Mouse (Mus musculus) stomach, postnatal 0 days (tissue): ENCODE measurements around the gene Rab7b. TPM values are rescaled to one million over a fixed set of nuclear protein-coding genes. Genes with fewer than 3 reads are reported as not detected.

Source experiments
- ATAC-seq: fragments of 200-750 bp; cut with Nextera tagmentation; 2 replicates; pipeline ENCODE4 v1.8.0; 2017; ENCODE audit not compliant: low FRiP score, low TSS enrichment
- DNase-seq: peaks from one replicate; pipeline ENCODE4 v3.0.0-alpha.2; 2016; ENCODE audit warnings: low spot score
- H3K27ac ChIP-seq: fragments of 300-500 bp; sonication (generic); replicated peaks from 2 replicates; pipeline ENCODE4 v1.5.1; 2014; ENCODE audit warnings: mild to moderate bottlenecking, control low read depth
- H3K27me3 ChIP-seq: fragments of 300-500 bp; sonication (generic); 2 replicates; pipeline ENCODE4 v1.6.1; 2014; ENCODE audit warnings: low read length; ENCODE audit not compliant: control insufficient read depth, insufficient read depth
- H3K36me3 ChIP-seq: fragments of 300-500 bp; sonication (generic); 2 replicates; pipeline ENCODE4 v1.6.1; 2014; ENCODE audit warnings: low read length, mixed read lengths; ENCODE audit not compliant: control insufficient read depth, insufficient read depth
- H3K4me1 ChIP-seq: fragments of 300-500 bp; sonication (generic); replicated peaks from 2 replicates; pipeline ENCODE4 v1.6.1; 2014; ENCODE audit warnings: antibody characterized with exemption; ENCODE audit not compliant: control insufficient read depth, insufficient read depth
- H3K4me2 ChIP-seq: fragments of 300-500 bp; sonication (generic); replicated peaks from 2 replicates; pipeline ENCODE4 v1.6.1; 2014; ENCODE audit warnings: low read depth, mild to moderate bottlenecking, control low read depth, moderate library complexity
- H3K4me3 ChIP-seq: fragments of 300-500 bp; sonication (generic); 2 replicates; pipeline ENCODE4 v1.5.1; 2014; ENCODE audit warnings: low read depth, low read length, control low read depth
- H3K9ac ChIP-seq: fragments of 300-500 bp; sonication (generic); 2 replicates; pipeline ENCODE4 v1.6.1; 2014; ENCODE audit warnings: mild to moderate bottlenecking, low read length, control low read depth, mixed read lengths
- H3K9me3 ChIP-seq: fragments of 300-500 bp; sonication (generic); 2 replicates; pipeline ENCODE4 v1.6.1; 2016; ENCODE audit warnings: low read length; ENCODE audit not compliant: control insufficient read depth
- CTCF ChIP-seq: IDR thresholded peaks from 2 replicates; pipeline ENCODE4 v1.5.1; 2016; ENCODE audit warnings: antibody characterized with exemption, low read depth, mild to moderate bottlenecking, moderate library complexity
- EP300 ChIP-seq: optimal IDR thresholded peaks from 2 replicates; pipeline ENCODE3; 2016; ENCODE audit warnings: antibody characterized with exemption
- WGBS: fragments of 180-500 bp; shearing (Covaris S2); extraction: QIAGEN DNeasy Blood & Tissue Kit; methylation state at CpG from one replicate; pipeline ENCODE4 v1.1.7; 2014; 5-methylcytosine and 5-hydroxymethylcytosine counted together
- polyA plus RNA-seq: library from polyadenylated mRNA; unstranded; fragments of >200 nt; fragmentation: Nextera tagmentation; extraction: Ambion mirVana; gene quantifications from 2 replicates; pipeline ENCODE4 v1.2.1, GENCODE M21; 2015

The Rab7b gene
- polyA plus RNA-seq, 1 experiment from 2014 or later, result 13.5 TPM

DNA sequence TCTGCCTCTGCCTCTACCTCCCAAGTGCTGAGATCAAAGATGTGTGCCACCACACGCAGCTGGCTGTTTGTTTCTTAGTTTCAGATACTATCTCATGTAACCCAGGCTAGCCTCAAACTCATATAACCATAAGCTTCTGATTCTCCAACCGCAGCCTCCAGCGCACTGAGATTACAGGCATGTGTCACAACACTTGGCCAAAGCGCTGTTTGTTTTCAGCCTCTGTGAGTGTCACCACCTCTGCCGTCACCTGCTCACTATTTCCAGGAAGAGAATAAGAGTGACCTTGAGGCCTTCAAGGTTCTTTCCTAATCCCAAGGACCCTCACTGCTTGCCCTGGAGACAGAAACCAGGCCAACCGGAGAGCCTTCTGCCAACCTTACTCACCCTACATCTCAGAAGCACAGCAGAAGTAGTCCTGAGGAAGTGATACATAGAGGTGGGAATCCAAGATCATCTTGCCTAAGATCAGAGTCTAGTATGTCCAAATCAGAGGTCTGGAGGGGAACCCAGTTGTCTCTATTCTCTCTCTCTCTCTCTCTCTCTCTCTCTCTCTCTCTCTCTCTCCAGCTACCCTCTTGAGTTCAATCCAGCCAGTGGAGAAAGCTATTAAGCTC is 46.3 kb downstream of the Rab7b start:
- no peak overlapping the region for H3K9ac ChIP-seq
- H3K27me3 ChIP-seq, result no peaks in the 10 kb centered on the region
- TF ChIP-seq EP300, result no peak
- no peak for TF ChIP-seq CTCF
- peaks cover 7% of the 10 kb centered on the region for H3K4me1 ChIP-seq
- H3K27ac ChIP-seq, result no peak overlapping the region
- no peak overlapping the region for H3K4me2 ChIP-seq
- no peaks in the 10 kb centered on the region for H3K36me3 ChIP-seq
- H3K4me3 ChIP-seq, result no peak overlapping the region
- no peak for ATAC-seq
- no peak for DNase-seq
- H3K9me3 ChIP-seq, result no peaks in the 10 kb centered on the region
- WGBS, result 87% methylated on average over 6 of the region's 6 CpGs

DNA sequence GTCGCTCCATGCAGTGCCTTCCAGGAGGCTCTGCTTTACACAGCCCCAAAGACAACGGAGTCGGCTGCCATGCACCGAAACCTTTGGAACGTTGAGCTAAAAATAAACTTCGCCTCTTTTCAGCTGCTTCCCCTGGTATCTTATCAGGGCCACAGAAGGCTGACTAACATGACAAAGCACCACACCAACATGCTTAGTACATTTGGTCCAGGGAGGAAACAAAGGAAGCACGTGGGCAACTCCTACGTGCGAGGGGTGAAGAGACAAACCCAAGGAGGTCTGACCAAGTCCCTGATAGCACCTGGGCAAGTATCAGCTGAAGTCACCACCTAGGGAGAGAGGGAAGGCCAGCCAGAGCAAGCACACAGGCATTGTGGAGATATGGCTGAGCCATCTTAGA is 48.0 kb downstream of the Rab7b start:
- Histone ChIP-seq H3K9me3 (no peaks in the 10 kb centered on the region), H3K4me1 (peaks cover 7% of the 10 kb centered on the region), H3K27ac (no peak overlapping the region), H3K4me2 (no peak overlapping the region), H3K9ac (no peak overlapping the region), H3K4me3 (no peak overlapping the region), H3K27me3 (no peaks in the 10 kb centered on the region), H3K36me3 (no peaks in the 10 kb centered on the region)
- DNase-seq (peak; percentile 60), ATAC-seq (peak; percentile 72)
- TF ChIP-seq CTCF, result no peak
- TF ChIP-seq EP300, result no peak
- WGBS, result 57% methylated on average over 9 of the region's 9 CpGs

DNA sequence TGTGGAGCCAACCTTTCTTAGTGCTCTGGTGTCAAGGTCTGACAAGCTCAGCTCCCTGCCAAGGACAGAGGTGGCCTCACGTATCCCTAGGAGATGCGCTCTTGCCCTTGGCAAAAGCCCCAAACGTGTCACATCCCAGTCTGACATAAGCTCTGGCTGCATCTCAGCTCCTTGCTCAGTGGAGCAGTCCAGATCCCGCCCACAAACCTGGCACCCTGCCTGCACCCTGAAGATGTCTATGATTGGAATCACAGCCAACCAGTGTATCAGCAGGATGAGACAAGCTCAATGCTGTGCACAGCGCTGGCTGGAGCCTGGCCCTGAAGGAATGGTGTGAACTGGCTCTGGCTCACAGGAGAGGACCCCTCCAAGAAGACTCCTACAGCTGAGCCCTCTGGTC is 48.8 kb downstream of the Rab7b start:
- Histone ChIP-seq H3K4me3 (no peak overlapping the region), H3K27me3 (no peaks in the 10 kb centered on the region), H3K4me2 (no peak overlapping the region), H3K9ac (no peak overlapping the region), H3K27ac (peak overlapping the region; percentile 40), H3K4me1 (peaks cover 7% of the 10 kb centered on the region), H3K9me3 (no peaks in the 10 kb centered on the region), H3K36me3 (no peaks in the 10 kb centered on the region)
- DNase-seq (peak; percentile 68), ATAC-seq (peak; percentile 21; the same call in 1 of the 2 replicates)
- 39% methylated on average over 5 of the region's 5 CpGs for WGBS
- TF ChIP-seq CTCF (no peak), EP300 (no peak)

DNA sequence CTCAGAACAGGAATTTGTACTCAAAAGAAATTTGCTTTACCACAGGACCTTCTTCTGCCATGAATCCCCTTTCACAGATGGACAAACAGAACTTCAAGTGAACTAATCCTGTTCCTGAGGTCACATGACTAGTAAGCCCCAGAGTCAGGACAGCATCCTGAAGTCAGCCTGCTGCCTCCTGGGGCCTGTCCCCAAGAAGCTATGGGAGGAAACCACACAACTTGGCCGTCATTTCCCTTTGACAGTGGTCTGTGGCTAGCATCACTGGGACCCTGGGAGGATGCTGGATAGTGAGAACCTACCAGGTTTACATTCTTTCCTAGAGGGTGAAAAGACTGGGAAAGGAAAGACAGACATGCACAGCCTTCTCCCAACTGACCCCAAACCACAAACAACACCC is 50.3 kb downstream of the Rab7b start:
- no peaks in the 10 kb centered on the region for H3K27me3 ChIP-seq
- 67% methylated on average over 1 of the region's 1 CpGs for WGBS
- no peak overlapping the region for H3K4me2 ChIP-seq
- no peak overlapping the region for H3K4me3 ChIP-seq
- DNase-seq, result no peak
- no peaks in the 10 kb centered on the region for H3K9me3 ChIP-seq
- H3K9ac ChIP-seq, result no peak overlapping the region
- ATAC-seq, result no peak
- peaks cover 7% of the 10 kb centered on the region for H3K4me1 ChIP-seq
- H3K36me3 ChIP-seq, result no peaks in the 10 kb centered on the region
- TF ChIP-seq CTCF (no peak), EP300 (no peak)
- H3K27ac ChIP-seq, result no peak overlapping the region

DNA sequence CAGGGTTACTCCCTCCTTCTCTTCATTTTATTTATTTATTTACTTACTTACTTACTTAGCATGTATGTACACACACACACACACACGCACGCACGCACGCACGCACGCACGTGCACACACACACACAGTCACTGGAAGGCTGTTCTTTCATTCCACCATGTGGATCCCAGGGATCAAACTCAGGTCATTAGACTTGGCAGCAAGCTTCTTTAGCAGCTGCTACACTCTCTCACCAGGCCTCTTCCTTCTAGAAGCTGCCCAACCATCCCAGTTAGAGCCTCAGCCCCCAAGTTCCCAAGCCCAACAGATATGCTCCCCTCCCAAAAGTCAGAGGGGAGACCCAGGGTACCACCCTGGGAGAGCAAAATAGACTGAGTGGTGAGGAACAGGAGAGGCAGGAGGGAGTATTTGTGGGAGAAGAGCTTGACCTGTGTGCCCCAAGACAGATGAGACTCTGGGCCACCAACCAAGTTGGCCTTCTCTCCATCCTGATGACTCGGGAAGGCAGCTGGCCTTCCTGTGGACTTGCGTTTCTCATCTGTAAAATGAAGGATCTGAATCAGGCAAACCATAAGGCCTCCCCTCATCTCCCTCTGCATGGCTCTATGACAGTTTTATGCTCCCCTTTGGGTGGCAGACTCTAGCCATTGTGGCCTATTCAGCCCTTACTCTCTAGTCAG is 51.1 kb downstream of the Rab7b start:
- Histone ChIP-seq H3K27me3 (no peaks in the 10 kb centered on the region), H3K36me3 (no peaks in the 10 kb centered on the region), H3K4me1 (peaks cover 7% of the 10 kb centered on the region), H3K4me3 (no peak overlapping the region), H3K4me2 (no peak overlapping the region), H3K27ac (no peak overlapping the region), H3K9me3 (no peaks in the 10 kb centered on the region), H3K9ac (no peak overlapping the region)
- 83% methylated on average over 9 of the region's 9 CpGs for WGBS
- TF ChIP-seq CTCF (no peak), EP300 (no peak)
- DNase-seq (no peak), ATAC-seq (no peak)

DNA sequence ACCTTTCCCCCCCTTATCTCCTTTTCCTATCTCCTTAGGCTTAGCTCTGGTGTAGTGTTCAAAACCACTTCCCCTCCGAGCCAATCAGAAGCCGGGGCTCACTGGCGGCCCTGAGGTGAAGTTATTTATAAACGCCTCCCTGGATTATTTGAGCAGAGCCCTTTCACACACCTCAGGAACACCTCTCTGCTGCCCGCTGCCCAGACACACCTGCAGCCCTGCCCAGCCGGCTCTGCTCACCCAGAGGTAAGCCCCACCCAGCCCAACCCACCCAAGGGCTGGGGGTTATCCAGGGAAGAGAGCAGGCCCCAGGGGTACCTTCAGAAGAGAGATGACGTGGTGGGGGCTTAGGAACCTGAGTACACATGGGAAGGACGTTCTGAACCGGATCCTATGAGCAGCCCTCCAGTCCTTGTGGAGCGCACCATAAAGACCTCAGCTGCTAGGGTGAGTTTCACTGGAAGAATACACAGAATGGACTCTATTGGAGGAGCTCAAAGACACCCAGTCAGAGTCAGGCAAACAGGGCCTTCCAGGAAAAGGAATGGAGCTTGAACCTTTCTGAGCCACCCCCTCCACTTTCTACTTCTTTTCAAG is 55.5 kb downstream of the Rab7b start, which contains the start of gene Slc26a9:
Slc26a9 (plus strand) TSS at position 155 of the 597 bp plus-strand sequence.
- H3K9me3 ChIP-seq, result no peaks in the 10 kb centered on the region
- ATAC-seq (peak; percentile 86), DNase-seq (peak; percentile 82)
- H3K4me1 ChIP-seq, result no peaks in the 10 kb centered on the region
- no peaks in the 10 kb centered on the region for H3K27me3 ChIP-seq
- TF ChIP-seq CTCF (no peak), EP300 (no peak)
- H3K4me2 ChIP-seq, result peak within 1 kb of the TSS; percentile 34
- 45% methylated on average over 10 of the region's 10 CpGs for WGBS
- H3K4me3 ChIP-seq, result peak within 1 kb of the TSS; percentile 12; the same call in 1 of the 2 replicates
- H3K36me3 ChIP-seq, result no peaks in the 10 kb centered on the region
- peak within 1 kb of the TSS; percentile 78 for H3K27ac ChIP-seq
- peak within 1 kb of the TSS; percentile 45 for H3K9ac ChIP-seq
